Mouse (Mus musculus) erythroblast, embryonic 14.5 days (primary cell): ENCODE measurements at regions not wholly inside any gene's neighbourhood (a gene's known extent, or its start where the extent isn't known, plus 50 kb on each side); places are given as distances from the start of the nearest gene placed in this dataset.

Experiments
- H3K27me3 ChIP-seq: 2 replicates; pipeline ENCODE4 v1.6.1; 2012; ENCODE audit warnings: inconsistent platforms; ENCODE audit not compliant: control insufficient read depth
- H3K36me3 ChIP-seq: 2 replicates; pipeline ENCODE4 v1.6.1; 2012; ENCODE audit warnings: mild to moderate bottlenecking, inconsistent platforms; ENCODE audit not compliant: control insufficient read depth
- H3K4me1 ChIP-seq: 2 replicates; pipeline ENCODE4 v1.6.1; 2012; ENCODE audit warnings: inconsistent platforms; ENCODE audit not compliant: control insufficient read depth
- H3K4me3 ChIP-seq: replicated peaks from 2 replicates; pipeline ENCODE3; 2012; ENCODE audit warnings: moderate library complexity, mild to moderate bottlenecking, inconsistent platforms
- H3K9me3 ChIP-seq: 2 replicates; pipeline ENCODE4 v1.6.1; 2012; ENCODE audit warnings: low read length, inconsistent platforms, mixed read lengths; ENCODE audit not compliant: control insufficient read depth
- GATA1 ChIP-seq: IDR thresholded peaks from 2 replicates; pipeline ENCODE4 v1.6.1; 2012; ENCODE audit warnings: low read length, inconsistent platforms, mixed read lengths
- TAL1 ChIP-seq: IDR thresholded peaks from 3 replicates; pipeline ENCODE4 v1.6.1; 2012; ENCODE audit warnings: low read length, inconsistent platforms, mixed read lengths

- no peaks in the 10 kb centered on the region for H3K9me3 ChIP-seq
- no peaks in the 10 kb centered on the region for H3K36me3 ChIP-seq
- no peaks in the 10 kb centered on the region for H3K4me1 ChIP-seq
- no peak overlapping the region for H3K4me3 ChIP-seq
- no peaks in the 10 kb centered on the region for H3K27me3 ChIP-seq
- no peak for TF ChIP-seq GATA1
- no peak for TF ChIP-seq TAL1
Measured at GRCm38 (mm10) chr6:100045109-100045508, 242.2 kb downstream of the Rybp start.

- no peaks in the 10 kb centered on the region for H3K9me3 ChIP-seq
- H3K27me3 ChIP-seq, result no peaks in the 10 kb centered on the region
- H3K4me3 ChIP-seq, result no peak overlapping the region
- H3K4me1 ChIP-seq, result no peaks in the 10 kb centered on the region
- TF ChIP-seq TAL1 (no peak), GATA1 (no peak)
- no peaks in the 10 kb centered on the region for H3K36me3 ChIP-seq
Measured at GRCm38 (mm10) chr6:100041161-100041560, 246.1 kb downstream of the Rybp start.

- Histone ChIP-seq H3K9me3 (no peaks in the 10 kb centered on the region), H3K4me3 (no peak overlapping the region), H3K36me3 (no peaks in the 10 kb centered on the region), H3K4me1 (no peaks in the 10 kb centered on the region), H3K27me3 (no peaks in the 10 kb centered on the region)
- no peak for TF ChIP-seq TAL1
- no peak for TF ChIP-seq GATA1
Measured at GRCm38 (mm10) chr6:100040459-100040984, 246.8 kb downstream of the Rybp start.

- TF ChIP-seq TAL1 (no peak), GATA1 (no peak)
- Histone ChIP-seq H3K9me3 (no peaks in the 10 kb centered on the region), H3K4me1 (no peaks in the 10 kb centered on the region), H3K27me3 (no peaks in the 10 kb centered on the region), H3K4me3 (no peak overlapping the region), H3K36me3 (no peaks in the 10 kb centered on the region)
Measured at GRCm38 (mm10) chr6:100032701-100033100, 254.6 kb downstream of the Rybp start.

- Histone ChIP-seq H3K4me1 (no peaks in the 10 kb centered on the region), H3K36me3 (no peaks in the 10 kb centered on the region), H3K27me3 (no peaks in the 10 kb centered on the region), H3K4me3 (no peak overlapping the region), H3K9me3 (no peaks in the 10 kb centered on the region)
- no peak for TF ChIP-seq GATA1
- TF ChIP-seq TAL1, result no peak
Measured at GRCm38 (mm10) chr6:100030522-100030921, 256.8 kb downstream of the Rybp start.

GRCm38 (mm10) chr6:100030010-100030409 lies 257.3 kb downstream of the Rybp start:
- no peaks in the 10 kb centered on the region for H3K36me3 ChIP-seq
- no peak overlapping the region for H3K4me3 ChIP-seq
- H3K27me3 ChIP-seq, result no peaks in the 10 kb centered on the region
- H3K4me1 ChIP-seq, result no peaks in the 10 kb centered on the region
- TF ChIP-seq GATA1, result no peak
- TF ChIP-seq TAL1, result no peak
- H3K9me3 ChIP-seq, result no peaks in the 10 kb centered on the region

GRCm38 (mm10) chr6:100027524-100027923 lies 259.8 kb downstream of the Rybp start:
- TF ChIP-seq GATA1, result no peak
- TF ChIP-seq TAL1, result no peak
- Histone ChIP-seq H3K27me3 (no peaks in the 10 kb centered on the region), H3K4me1 (no peaks in the 10 kb centered on the region), H3K4me3 (no peak overlapping the region), H3K36me3 (no peaks in the 10 kb centered on the region), H3K9me3 (no peaks in the 10 kb centered on the region)

- TF ChIP-seq TAL1, result no peak
- no peak for TF ChIP-seq GATA1
- H3K9me3 ChIP-seq, result no peaks in the 10 kb centered on the region
Measured at GRCm38 (mm10) chr6:100025531-100025951, 261.7 kb downstream of the Rybp start.

GRCm38 (mm10) chr6:100023434-100024095 lies 263.7 kb downstream of the Rybp start:
- Histone ChIP-seq H3K27me3 (no peaks in the 10 kb centered on the region), H3K36me3 (no peaks in the 10 kb centered on the region), H3K4me3 (no peak overlapping the region), H3K4me1 (no peaks in the 10 kb centered on the region), H3K9me3 (no peaks in the 10 kb centered on the region)
- TF ChIP-seq GATA1 (no peak), TAL1 (no peak)

More at GRCm38 (mm10) chr6:100025531-100025951, 261.7 kb downstream of the Rybp start:
- Histone ChIP-seq H3K4me3 (no peak overlapping the region), H3K27me3 (no peaks in the 10 kb centered on the region), H3K4me1 (no peaks in the 10 kb centered on the region), H3K36me3 (no peaks in the 10 kb centered on the region)
